Mouse (Mus musculus): ENCODE data around the gene Zcchc14.

Zcchc14 gene

DNA sequence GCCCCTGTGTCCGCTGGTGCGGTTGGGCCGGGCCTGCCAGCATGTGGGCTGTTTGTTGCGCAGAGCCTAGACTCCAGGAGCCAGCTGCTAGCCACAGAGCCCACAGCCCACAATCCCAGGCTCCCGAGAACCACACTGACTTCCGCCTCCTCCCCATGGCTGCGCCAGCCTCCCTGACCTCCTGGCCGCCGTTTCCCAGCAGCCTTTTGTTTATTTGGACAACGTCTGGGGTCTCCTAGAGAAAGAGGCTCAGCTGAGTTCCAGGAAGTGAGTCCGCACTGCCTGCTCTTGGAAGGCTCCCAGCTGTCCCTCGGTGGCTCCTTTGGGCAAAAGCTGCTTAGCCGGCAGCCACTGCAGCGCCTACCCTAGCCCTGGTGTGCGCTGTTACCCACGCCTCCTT, 12.6 kb upstream of the Zcchc14 start:
- DNase-seq (ENCODE audit: low read depth): no peak

GRCm38 (mm10) chr8:121663101-121663500, 10.4 kb upstream of the Zcchc14 start:
- no peak for DNase-seq (ENCODE audit: low read depth)

GRCm38 (mm10) chr8:121661631-121662357, 9.1 kb upstream of the Zcchc14 start:
- no peak for DNase-seq (ENCODE audit: low read depth)

DNA sequence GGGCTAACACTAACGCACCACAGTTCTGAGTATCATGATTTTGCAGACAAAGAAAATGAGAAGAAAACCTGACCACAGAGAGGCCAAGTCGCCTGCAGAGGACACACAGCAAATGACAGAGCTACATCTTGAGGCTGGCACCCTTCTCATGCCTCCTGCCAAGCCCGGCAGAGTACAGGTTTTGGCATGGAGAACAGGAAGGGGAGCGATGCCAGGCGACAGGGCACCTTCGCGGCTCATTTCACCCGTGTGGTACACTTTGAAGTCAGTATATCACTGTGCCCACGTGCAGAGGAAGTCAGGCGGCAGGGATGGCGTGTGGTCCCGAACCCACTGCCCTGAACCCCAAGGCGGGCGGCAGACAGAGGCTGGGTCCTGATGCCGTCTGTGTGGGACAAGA, 7.9 kb upstream of the Zcchc14 start:
- DNase-seq (ENCODE audit: low read depth): no peak

DNA sequence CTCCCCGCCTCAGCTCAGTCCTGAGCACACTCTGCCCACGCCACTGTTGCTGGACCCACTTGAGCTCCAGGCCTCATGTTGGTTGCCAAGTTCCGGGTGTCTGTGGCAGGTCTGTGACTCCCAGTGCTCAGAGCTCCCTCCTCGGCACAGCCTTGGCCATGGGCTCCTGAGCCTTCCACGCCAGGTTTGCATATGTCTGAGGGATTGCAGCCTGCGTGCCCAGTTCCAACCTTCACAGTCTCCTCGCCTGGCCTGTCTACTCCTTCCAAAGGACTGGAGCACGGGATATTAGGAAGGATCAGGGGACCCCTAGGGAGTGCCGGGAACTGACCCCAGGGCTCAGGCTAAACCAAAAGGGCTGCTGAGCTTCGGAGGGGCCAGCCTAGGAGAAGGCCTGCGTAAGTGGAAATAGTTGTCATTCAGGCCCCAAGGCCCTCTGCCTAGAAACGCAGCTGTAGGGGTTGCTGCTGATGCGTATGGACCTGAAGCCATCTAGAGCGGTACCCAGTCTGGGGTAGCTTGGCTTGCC, 2.3 kb upstream of the Zcchc14 start:
- no peak for DNase-seq (ENCODE audit: low read depth)

DNA sequence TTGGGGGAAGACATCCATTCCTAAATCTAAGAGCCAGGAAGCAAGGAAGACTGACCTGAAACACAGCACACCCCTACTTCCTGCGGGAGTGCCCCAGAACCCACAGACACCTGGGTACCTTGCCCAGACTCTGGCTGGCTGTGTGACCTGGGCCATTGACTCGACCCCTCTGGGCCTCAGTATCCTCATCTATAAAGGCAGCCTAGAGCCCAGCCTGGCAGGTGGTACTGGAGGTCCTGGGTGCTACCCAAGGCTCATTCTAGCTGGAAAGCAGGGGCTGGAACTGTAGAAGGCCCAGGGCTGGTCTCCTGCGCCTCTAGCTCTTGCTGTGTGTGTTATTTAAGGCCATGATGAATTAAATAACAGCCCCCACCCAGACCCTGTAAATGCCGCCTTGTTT, 1.4 kb upstream of the Zcchc14 start:
- no peak for DNase-seq (ENCODE audit: low read depth)

DNA sequence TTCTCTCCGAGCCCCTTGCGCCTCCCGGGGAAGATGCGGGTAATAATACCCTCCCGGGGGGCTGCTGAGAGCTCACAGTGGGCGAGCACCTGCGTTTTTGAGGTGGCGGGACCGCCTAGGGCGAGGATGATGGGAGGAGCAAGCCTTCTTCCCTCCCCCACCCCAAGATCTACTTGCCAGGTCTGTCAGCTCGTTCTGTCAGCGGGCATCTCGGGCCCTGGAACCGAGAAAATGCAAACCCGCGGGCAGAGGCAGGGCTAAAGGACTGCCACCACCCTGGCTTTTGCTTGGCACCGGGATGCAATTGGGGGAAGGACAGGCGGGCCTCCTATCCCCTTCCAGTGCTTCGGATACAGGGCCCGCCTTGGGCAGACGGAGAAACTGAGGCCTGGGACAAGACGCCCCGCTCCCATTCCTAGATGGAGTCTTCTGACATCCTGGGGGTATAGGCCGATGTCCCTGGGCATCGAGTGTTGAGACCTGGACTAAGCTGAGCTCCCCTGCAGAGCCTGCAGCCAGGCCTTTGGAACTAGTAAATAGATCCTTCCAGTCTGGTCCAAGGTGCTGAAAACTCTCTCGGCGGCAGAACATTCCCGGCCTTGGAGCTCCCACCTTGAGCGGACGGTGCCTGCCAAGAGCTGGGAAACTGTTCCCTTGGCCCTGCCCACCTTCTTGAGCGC, 779 bp upstream of the Zcchc14 start:
- DNase-seq (ENCODE audit: low read depth): no peak

DNA sequence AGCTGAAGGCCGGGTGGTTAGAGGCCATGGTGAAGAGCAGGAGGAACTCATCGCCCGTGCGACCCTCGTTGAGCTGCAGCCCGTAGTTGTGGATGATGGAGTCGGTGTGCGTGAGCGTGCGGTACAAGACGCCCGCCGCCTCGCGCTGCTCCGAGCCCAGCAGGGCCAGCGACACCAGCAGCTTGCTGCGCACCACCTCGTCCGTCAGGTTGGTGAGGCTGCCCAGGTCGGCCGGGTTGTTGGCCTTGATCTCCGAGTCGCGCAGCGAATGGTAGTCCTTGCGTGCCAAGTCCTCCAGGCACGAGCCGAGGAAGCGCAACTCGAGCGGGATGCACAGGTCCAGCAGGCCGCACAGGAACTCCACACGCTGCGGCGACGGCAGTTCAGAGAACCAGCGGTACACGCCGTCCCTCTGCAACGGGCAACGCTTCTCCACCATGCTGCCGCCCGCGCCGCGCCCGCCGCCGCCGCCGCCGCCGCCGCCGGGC, 783 bp downstream of the Zcchc14 start:
- no peak for DNase-seq (ENCODE audit: low read depth)

GRCm38 (mm10) chr8:121651308-121651873, 1.3 kb downstream of the Zcchc14 start:
- DNase-seq (ENCODE audit: low read depth): no peak

DNA sequence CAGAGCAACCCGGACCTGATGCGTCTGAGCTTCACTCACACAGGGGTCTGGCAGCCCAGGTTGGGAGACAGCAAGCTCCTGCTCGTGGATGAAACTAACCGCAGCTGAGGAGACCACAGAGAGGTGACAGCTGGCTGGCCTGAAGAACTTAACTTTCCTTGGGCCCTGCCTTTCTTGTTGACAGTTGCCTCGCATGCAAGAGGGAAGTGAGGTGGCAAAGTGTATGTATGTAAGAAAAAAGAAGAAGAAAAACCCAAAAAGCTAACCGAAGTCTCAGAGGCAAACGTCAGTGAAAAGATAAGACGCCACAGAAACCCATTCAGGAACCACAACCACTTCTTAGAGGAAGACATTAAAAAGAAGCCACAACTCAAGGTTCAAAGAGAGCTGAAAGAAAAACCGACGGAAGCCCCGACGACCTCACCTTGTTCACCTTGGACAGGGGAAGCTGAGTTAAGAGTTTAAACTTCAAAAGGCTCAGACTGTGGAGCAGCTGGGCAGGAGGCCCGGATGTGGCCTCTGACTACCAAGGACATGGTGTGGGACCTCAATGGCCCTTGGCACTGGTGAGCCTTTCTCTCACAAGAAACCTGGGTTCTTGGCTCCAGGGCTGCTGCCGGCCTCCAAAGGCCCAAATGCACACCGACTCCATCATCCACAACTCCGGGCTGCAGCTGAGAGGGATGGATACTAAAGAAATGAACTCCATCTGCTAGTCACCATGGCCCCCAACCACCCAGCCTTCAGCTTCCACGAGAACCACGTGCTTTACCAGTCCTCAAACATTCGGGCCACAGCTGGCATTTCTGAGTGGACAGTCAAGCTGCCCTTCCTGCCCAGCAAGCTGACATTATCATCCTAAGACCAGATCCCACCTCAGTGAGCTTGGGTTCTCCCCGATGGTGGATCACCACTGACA, 2.1 kb downstream of the Zcchc14 start:
- DNase-seq (ENCODE audit: low read depth): no peak

GRCm38 (mm10) chr8:121649904-121650303, 2.8 kb downstream of the Zcchc14 start:
- no peak for DNase-seq (ENCODE audit: low read depth)

- DNase-seq (ENCODE audit: low read depth): no peak
Measured at GRCm38 (mm10) chr8:121649423-121649822, 3.3 kb downstream of the Zcchc14 start.

DNA sequence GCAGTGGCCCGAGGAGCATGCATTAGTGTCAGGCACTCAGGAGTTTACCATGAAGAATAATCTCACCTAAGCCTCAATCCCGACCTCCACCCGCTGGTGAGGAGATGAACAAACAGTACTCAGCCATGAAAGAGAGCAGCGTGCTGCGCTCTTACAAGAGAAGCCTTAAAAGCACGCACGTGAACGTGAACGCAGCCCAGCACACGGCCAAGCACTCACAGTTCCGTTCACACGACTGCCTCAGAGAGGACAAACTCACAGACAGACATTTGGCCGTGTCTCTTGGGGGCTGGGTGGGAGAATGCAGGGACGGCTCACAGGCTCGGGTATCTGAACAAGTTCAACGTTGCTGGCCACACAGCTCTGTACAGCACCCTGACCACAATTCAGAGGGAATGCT, 4.2 kb downstream of the Zcchc14 start:
- no peak for DNase-seq (ENCODE audit: low read depth)

DNA sequence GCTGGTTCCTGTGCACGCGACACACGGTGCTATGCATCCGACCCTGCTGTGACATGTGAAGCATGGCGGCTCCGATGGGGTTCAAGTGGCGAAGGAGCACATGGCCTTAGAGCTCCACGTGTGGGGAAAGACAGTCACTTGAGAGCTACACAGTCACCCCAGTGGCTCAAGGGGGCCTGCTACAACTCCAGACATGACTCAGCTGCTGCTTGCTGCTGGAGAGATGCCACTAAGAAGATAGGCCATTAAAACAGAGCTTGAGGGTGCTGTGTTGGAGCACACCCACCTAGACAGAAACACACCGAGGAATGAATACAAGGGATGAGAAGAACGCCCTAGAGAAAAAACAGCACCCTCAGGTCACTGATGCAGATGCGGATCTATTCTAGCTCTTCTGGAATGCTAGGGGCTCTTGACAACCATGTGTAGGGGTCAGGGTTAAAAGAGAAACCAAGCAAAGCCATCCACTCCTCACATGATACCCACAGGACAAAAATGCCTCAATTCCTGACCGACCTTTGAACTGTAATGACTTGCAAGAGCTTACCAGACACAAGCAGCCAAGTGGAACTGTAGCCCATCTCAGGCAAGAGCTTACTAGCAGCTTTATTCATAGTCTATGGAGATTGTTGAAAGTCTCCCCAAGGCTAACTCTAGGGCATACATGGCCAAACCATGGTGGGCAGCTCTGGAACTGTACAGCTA, 5.0 kb downstream of the Zcchc14 start:
- DNase-seq (ENCODE audit: low read depth): no peak

DNA sequence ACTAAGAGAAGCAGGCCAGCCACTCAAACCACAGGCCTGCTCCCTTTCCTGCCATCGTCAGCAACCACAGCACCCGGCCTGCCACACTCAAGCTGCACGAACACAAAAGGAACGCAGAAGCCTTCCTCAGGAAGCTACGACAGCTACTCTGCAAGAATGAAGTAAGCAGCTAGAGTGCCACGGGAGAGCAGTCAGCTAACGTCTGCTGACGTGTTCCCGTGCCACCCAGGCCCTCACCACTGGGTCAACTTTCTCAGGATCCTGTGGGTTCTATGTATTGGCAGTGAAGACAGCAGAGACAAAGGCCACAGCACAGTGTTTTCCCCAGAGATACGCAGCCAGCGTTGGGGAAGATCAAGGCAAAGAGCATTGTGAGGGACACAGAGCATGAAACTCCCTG, 9.3 kb downstream of the Zcchc14 start:
- DNase-seq (ENCODE audit: low read depth): no peak

- no peak for DNase-seq (ENCODE audit: low read depth)
Measured at GRCm38 (mm10) chr8:121642804-121643203, 9.9 kb downstream of the Zcchc14 start.

DNA sequence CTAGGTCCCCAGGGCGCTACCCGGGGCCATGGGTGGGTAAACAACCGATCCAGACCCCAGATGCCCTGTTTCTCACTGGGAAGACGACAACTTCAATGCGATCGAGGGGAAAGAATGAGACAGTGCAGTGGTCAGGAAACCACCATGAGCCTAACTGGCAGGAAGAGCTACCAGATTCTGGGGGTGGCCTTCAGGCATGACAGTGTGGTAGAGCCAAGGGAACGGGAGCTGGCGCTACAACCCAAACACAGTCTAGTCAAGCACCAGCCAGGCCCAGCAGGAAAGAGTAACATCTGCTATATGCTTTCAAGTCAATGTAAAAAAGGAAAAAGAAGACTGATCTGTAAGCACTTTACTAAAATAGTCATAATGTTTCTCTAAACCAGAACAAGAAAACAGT, 16.5 kb downstream of the Zcchc14 start:
- DNase-seq (ENCODE audit: low read depth): no peak

GRCm38 (mm10) chr8:121635534-121635933, 17.2 kb downstream of the Zcchc14 start:
- DNase-seq (ENCODE audit: low read depth): no peak

DNA sequence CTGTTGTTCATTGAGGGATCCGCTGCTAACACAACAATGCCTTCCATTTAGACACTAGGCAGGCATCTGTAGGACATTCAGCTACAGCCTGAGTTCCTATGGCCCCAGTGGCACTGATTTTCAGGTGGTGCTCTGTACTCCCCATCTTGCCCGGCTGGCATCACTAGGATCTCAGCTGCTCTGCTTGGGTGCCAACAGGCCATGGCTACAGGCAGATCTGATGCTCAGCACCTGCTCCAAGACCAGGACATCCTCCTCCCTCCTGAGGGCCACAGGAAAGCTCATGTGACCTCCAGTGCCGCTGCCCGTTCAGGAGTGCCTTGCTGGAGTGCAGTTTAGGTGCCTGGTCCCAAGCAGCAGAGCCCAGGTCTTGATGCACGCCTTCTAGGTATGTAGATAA, 20.3 kb downstream of the Zcchc14 start:
- no peak for DNase-seq (ENCODE audit: low read depth)

GRCm38 (mm10) chr8:121631645-121632071, 21.0 kb downstream of the Zcchc14 start:
- no peak for DNase-seq (ENCODE audit: low read depth)

GRCm38 (mm10) chr8:121628681-121629080, 24.0 kb downstream of the Zcchc14 start:
- DNase-seq (ENCODE audit: low read depth): no peak

All from c-Kit-positive CD71-positive TER-119-negative erythroid progenitor cells, embryonic 14.5 days (primary cell).